Mouse (Mus musculus) myocyte (in vitro differentiated cells): ENCODE data around the gene Wnt10b.

Experiments used
- CEBPB ChIP-seq: IDR thresholded peaks from 2 replicates; pipeline ENCODE4 v1.6.1; 2011; ENCODE audit warnings: mild to moderate bottlenecking, moderate library complexity; ENCODE audit not compliant: poor library complexity, insufficient read depth, severe bottlenecking
- MYOD1 ChIP-seq, 3 experiments: IDR thresholded peaks; one replicate each; pipeline ENCODE4 v1.6.1; 2011; ENCODE audit warnings: control low read depth in 2 of 3, low read depth in 2 of 3, mild to moderate bottlenecking in 2 of 3, moderate library complexity in 1 of 3; ENCODE audit not compliant: insufficient read length in 2 of 3, control insufficient read depth in 1 of 3
- POLR2A ChIP-seq: IDR thresholded peaks from one replicate; pipeline ENCODE4 v1.6.1; 2011; ENCODE audit warnings: low read depth, mild to moderate bottlenecking, control low read depth, moderate library complexity; ENCODE audit not compliant: insufficient read length

- TF ChIP-seq POLR2A (no peak), CEBPB (no peak), MYOD1 (IDR thresholded peaks at IDR 0.05; ENCODE audit: control insufficient read depth in 1 of 3, insufficient read length in 2 of 3, low read depth in 2 of 3) (no peak)
Observed at GRCm38 (mm10) chr15:98802926-98803325, 25.0 kb upstream of the Wnt10b start.
